Mouse (Mus musculus): Measurements from ENCODE around the gene Olfr1028.

Gene Olfr1028

DNA sequence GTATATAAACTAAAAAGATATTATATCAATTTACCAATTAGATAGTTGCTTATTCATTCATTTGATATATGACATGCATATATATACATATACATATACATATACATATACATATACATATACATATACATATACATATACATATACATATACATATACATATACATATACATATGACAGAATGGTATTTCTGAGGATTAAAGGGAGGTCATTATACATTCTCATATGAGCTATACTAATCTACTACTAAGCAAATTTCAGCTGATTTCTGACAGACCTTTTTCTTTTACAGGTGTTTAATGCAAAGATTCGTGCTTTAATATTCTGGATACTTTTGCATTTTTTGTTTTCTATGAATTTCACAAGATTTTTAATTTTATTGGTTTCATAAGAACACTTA, at the start of gene Olfr1028:
Gene Olfr1028, plus strand, starts transcription at position 301 of the 400 bp plus-strand sequence.
- no peak for DNase-seq (ENCODE audit: low spot score in 2 of 2)

- DNase-seq (ENCODE audit: low spot score in 2 of 2) = no peak
Measured at GRCm38 (mm10) chr2:85904952-85905351, 45.3 kb upstream of the Olfr1028 start, which contains the start of gene Olfr1024. Gene Olfr1024, minus strand, starts transcription at chr2:85905052.

GRCm38 (mm10) chr2:85913197-85913596, 37.0 kb upstream of the Olfr1028 start:
- no peak for DNase-seq (ENCODE audit: low spot score in 2 of 2)

- no peak for DNase-seq (ENCODE audit: low spot score in 2 of 2)
Measured at GRCm38 (mm10) chr2:85914893-85915292, 35.3 kb upstream of the Olfr1028 start, which contains the start of gene Olfr1025-ps1. Gene Olfr1025-ps1, plus strand, starts transcription at chr2:85915193.

- no peak for DNase-seq (ENCODE audit: low spot score in 2 of 2)
Measured at GRCm38 (mm10) chr2:85921258-85921657, 29.0 kb upstream of the Olfr1028 start, which contains the start of gene Olfr1026. Gene Olfr1026, plus strand, starts transcription at chr2:85921558.

- no peak for DNase-seq (ENCODE audit: low spot score in 2 of 2)
Measured at GRCm38 (mm10) chr2:85973595-85973994, 23.4 kb downstream of the Olfr1028 start, which contains the start of gene Olfr1029. Gene Olfr1029, plus strand, starts transcription at chr2:85973895.

DNA sequence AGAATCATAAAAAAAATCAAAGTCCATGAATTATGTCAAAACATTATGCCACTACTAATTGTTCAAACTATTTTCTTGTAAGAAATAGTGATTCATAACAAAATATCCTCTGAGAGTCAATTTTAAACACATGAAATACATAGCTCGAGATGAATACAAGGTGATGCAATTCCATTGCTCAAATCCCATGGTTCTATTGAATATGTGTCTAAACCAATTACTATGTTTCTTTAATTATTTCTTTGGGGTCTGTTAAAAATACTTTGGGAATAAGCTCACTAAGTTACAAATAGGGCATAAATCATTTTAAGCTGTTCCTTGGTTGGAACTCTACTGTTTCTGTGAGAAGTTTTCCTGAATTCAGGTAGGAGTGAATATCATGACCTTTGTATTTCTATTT, 28.7 kb downstream of the Olfr1028 start, which contains the start of gene Olfr1030:
Gene Olfr1030, plus strand, starts transcription at position 301 of the 400 bp plus-strand sequence.
- DNase-seq (ENCODE audit: low spot score in 2 of 2) = no peak

DNA sequence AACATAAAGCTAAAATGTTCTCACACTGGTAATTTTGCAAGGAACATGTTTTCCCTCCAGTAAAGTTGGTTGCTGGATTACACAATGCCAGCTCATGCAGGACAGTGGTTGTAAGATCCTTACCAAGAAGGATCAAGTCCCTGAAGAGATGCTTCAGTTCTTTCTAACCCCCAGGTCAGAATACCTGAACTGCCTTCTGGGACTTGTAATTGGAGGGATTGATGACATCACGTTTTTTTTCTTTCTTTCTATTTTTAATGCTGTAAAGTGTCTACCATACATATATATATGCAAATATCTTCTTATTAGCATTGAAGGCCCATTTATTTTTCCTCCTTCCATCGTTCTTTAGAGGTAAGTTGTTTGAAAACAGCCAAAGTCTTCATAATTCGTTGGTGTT, 39.8 kb downstream of the Olfr1028 start, which contains the start of gene Olfr1031:
Gene Olfr1031, plus strand, starts transcription at position 301 of the 400 bp plus-strand sequence.
- DNase-seq (ENCODE audit: low spot score in 2 of 2) = no peak

Data from frontal cortex, postnatal 25 days (tissue).